Mouse (Mus musculus) CH12.LX (cell line): ENCODE results near the gene Mgll. TPM values are rescaled to one million over a fixed set of nuclear protein-coding genes. Genes with fewer than 3 reads are reported as not detected.

Experiments
- DNase-seq: peaks from one replicate; pipeline ENCODE4 v3.0.0-alpha.2; 2013; ENCODE audit errors: extremely low read depth
- H3K27ac ChIP-seq: 2 replicates; pipeline ENCODE4 v1.5.1; 2012; ENCODE audit warnings: low read depth, mild to moderate bottlenecking, control low read depth, moderate library complexity; ENCODE audit not compliant: insufficient read depth
- H3K27me3 ChIP-seq: replicated peaks from 2 replicates; pipeline ENCODE3; 2012; ENCODE audit warnings: inconsistent platforms
- H3K36me3 ChIP-seq, 2 experiments: replicated peaks in 1 of 2; 2 replicates each; pipeline versions ENCODE3 to v1.6.1; 2012; ENCODE audit warnings: inconsistent platforms in 1 of 2, low read length in 1 of 2, mild to moderate bottlenecking in 1 of 2, mixed read lengths in 1 of 2, moderate library complexity in 1 of 2; ENCODE audit not compliant: control insufficient read depth in 1 of 2, insufficient read depth in 1 of 2
- H3K4me1 ChIP-seq, 2 experiments: 2 replicates each; pipeline ENCODE4 v1.6.1; 2012; ENCODE audit warnings: inconsistent platforms in 1 of 2, moderate library complexity in 1 of 2; ENCODE audit not compliant: insufficient read depth in 2 of 2, control insufficient read depth in 1 of 2
- H3K4me2 ChIP-seq: 2 replicates; pipeline ENCODE4 v1.6.1; 2012; ENCODE audit warnings: low read depth, mild to moderate bottlenecking, control low read depth; ENCODE audit not compliant: poor library complexity, insufficient read depth, severe bottlenecking
- H3K4me3 ChIP-seq, 3 experiments: fragments of 150-350 bp in 1 of 3; sonication (generic) in 1 of 3; replicated peaks in 1 of 3; 2 replicates each; pipeline versions ENCODE3 to v1.5.1; 2011 to 2012; ENCODE audit warnings: low read depth in 2 of 3, low read length in 2 of 3, mild to moderate bottlenecking in 2 of 3, moderate library complexity in 2 of 3, control low read depth in 1 of 3, improper control_type of control experiment in 1 of 3, inconsistent platforms in 1 of 3, mixed read lengths in 1 of 3; ENCODE audit not compliant: poor library complexity in 1 of 3
- H3K79me2 ChIP-seq: replicated peaks from 2 replicates; pipeline ENCODE4 v1.6.1; 2012; ENCODE audit warnings: mild to moderate bottlenecking, moderate library complexity; ENCODE audit not compliant: control insufficient read depth, poor library complexity, insufficient read depth, severe bottlenecking; ENCODE audit errors: extremely low read depth
- H3K9ac ChIP-seq: 2 replicates; pipeline ENCODE4 v1.6.1; 2012; ENCODE audit warnings: low read depth, mild to moderate bottlenecking, control low read depth, moderate library complexity; ENCODE audit not compliant: insufficient read depth
- H3K9me3 ChIP-seq: replicated peaks from 2 replicates; pipeline ENCODE3; 2012; ENCODE audit warnings: low read length, inconsistent platforms, mixed read lengths
- HCFC1 ChIP-seq: IDR thresholded peaks from 2 replicates; pipeline ENCODE4 v1.6.1; 2012; ENCODE audit warnings: low read depth, mild to moderate bottlenecking, inconsistent platforms, low read length, improper control_type of control experiment
- IRF4 ChIP-seq: IDR thresholded peaks from 2 replicates; pipeline ENCODE4 v1.6.1; 2014; ENCODE audit warnings: low read depth, mild to moderate bottlenecking, inconsistent platforms, low read length, improper control_type of control experiment
- JUN ChIP-seq: IDR thresholded peaks from 2 replicates; pipeline ENCODE4 v1.6.1; 2011; ENCODE audit warnings: low read depth, mild to moderate bottlenecking, low read length, improper control_type of control experiment, moderate library complexity; ENCODE audit not compliant: insufficient read depth
- JUND ChIP-seq: conservative IDR thresholded peaks from 2 replicates; pipeline ENCODE4 v1.6.1; 2011; ENCODE audit warnings: low read depth, low read length, improper control_type of control experiment
- MAFK ChIP-seq: IDR thresholded peaks from 2 replicates; pipeline ENCODE4 v1.6.1; 2011; ENCODE audit warnings: low read length, improper control_type of control experiment; ENCODE audit not compliant: insufficient replicate concordance
- MAX ChIP-seq: IDR thresholded peaks from 2 replicates; pipeline ENCODE4 v1.6.1; 2011; ENCODE audit warnings: low read length, improper control_type of control experiment
- MAZ ChIP-seq: IDR thresholded peaks from 2 replicates; pipeline ENCODE4 v1.6.1; 2012; ENCODE audit warnings: low read depth, mild to moderate bottlenecking, inconsistent platforms, low read length, improper control_type of control experiment, moderate library complexity
- MEF2A ChIP-seq: IDR thresholded peaks from 2 replicates; pipeline ENCODE4 v1.6.1; 2014; ENCODE audit warnings: low read depth, mild to moderate bottlenecking, inconsistent platforms, low read length, improper control_type of control experiment, borderline replicate concordance
- MXI1 ChIP-seq: IDR thresholded peaks from 2 replicates; pipeline ENCODE4 v1.6.1; 2011; ENCODE audit warnings: mild to moderate bottlenecking, low read depth, low read length, improper control_type of control experiment
- MYC ChIP-seq: IDR thresholded peaks from 2 replicates; pipeline ENCODE4 v1.6.1; 2011; ENCODE audit warnings: low read depth, mild to moderate bottlenecking, improper control_type of control experiment, low read length
- NELFE ChIP-seq: IDR thresholded peaks from 2 replicates; pipeline ENCODE4 v1.6.1; 2011; ENCODE audit warnings: low read depth, low read length, improper control_type of control experiment
- NRF1 ChIP-seq: IDR thresholded peaks from 2 replicates; pipeline ENCODE4 v1.6.1; 2014; ENCODE audit warnings: low read depth, mild to moderate bottlenecking, inconsistent platforms, low read length, improper control_type of control experiment, moderate library complexity
- PAX5 ChIP-seq: IDR thresholded peaks from 2 replicates; pipeline ENCODE4 v1.6.1; 2012; ENCODE audit warnings: low read length, inconsistent platforms, mixed read lengths
- POLR2A ChIP-seq: IDR thresholded peaks from 2 replicates; pipeline ENCODE4 v1.6.1; 2011; ENCODE audit warnings: low read depth, mild to moderate bottlenecking, improper control_type of control experiment, low read length
- POLR2AphosphoS2 ChIP-seq: IDR thresholded peaks from 2 replicates; pipeline ENCODE4 v1.6.1; 2011; ENCODE audit warnings: low read depth, low read length, improper control_type of control experiment
- RAD21 ChIP-seq: IDR thresholded peaks from 2 replicates; pipeline ENCODE4 v1.6.1; 2011; ENCODE audit warnings: low read depth, mild to moderate bottlenecking, low read length, improper control_type of control experiment, moderate library complexity
- RCOR1 ChIP-seq: conservative IDR thresholded peaks from 2 replicates; pipeline ENCODE4 v1.6.1; 2012; ENCODE audit warnings: low read depth, mild to moderate bottlenecking, inconsistent platforms, low read length, improper control_type of control experiment
- SMC3 ChIP-seq: IDR thresholded peaks from 2 replicates; pipeline ENCODE4 v1.6.1; 2011; ENCODE audit warnings: low read depth, low read length, improper control_type of control experiment
- TBP ChIP-seq: conservative IDR thresholded peaks from 2 replicates; pipeline ENCODE4 v1.6.1; 2011; ENCODE audit warnings: low read depth, low read length, improper control_type of control experiment
- UBTF ChIP-seq: IDR thresholded peaks from 2 replicates; pipeline ENCODE4 v1.6.1; 2012; ENCODE audit warnings: low read depth, mild to moderate bottlenecking, inconsistent platforms, low read length, improper control_type of control experiment, moderate library complexity
- USF1 ChIP-seq: IDR thresholded peaks from 2 replicates; pipeline ENCODE4 v1.6.1; 2014; ENCODE audit warnings: low read depth, mild to moderate bottlenecking, inconsistent platforms, low read length, improper control_type of control experiment
- ZC3H11A ChIP-seq: IDR thresholded peaks from 2 replicates; pipeline ENCODE4 v1.6.1; 2012; ENCODE audit warnings: low read depth, mild to moderate bottlenecking, inconsistent platforms, low read length, improper control_type of control experiment
- ZKSCAN1 ChIP-seq: IDR thresholded peaks from 2 replicates; pipeline ENCODE4 v1.6.1; 2012; ENCODE audit warnings: low read depth, inconsistent platforms, low read length, improper control_type of control experiment, borderline replicate concordance
- ZNF384 ChIP-seq: IDR thresholded peaks from 2 replicates; pipeline ENCODE4 v1.6.1; 2012; ENCODE audit warnings: low read depth, low read length, improper control_type of control experiment, inconsistent platforms
- dilution Hi-C: fragments of 300-500 bp; cut with MboI; formaldehyde crosslinking; loops from 2 replicates; pipeline ENCODE4 v1.14.3; 2020; ENCODE audit warnings: low sequenced_read_pairs; ENCODE audit not compliant: extremely low pct_unique_long_range_greater_than_20kb, extremely low pct_ligation_motif_present
- in situ Hi-C: fragments of 300-500 bp; cut with MboI; formaldehyde crosslinking; loops from 3 replicates; pipeline ENCODE4 v1.14.3; 2019; ENCODE audit warnings: low sequenced_read_pairs, low pct_ligation_motif_present, low pct_unique_long_range_greater_than_20kb, mixed read lengths
- polyA plus RNA-seq: library from polyadenylated mRNA; unstranded; fragments of >175 nt; gene quantifications from 2 replicates; pipeline ENCODE4 v1.2.1, GENCODE M21; 2012; ENCODE audit warnings: low read depth; ENCODE audit not compliant: insufficient read length
- total RNA-seq, 2 experiments: library from RNA; depleted of rRNA; stranded (reverse); fragments of 300-350 nt in 1 of 2; fragments of >200 nt in 1 of 2; gene quantifications; 2 replicates each; pipeline ENCODE4 v1.2.3; 2012 to 2014

The Mgll gene
- total and polyA plus RNA-seq, 3 experiments = 60.8 to 81.1 (median 76.5) TPM

DNA sequence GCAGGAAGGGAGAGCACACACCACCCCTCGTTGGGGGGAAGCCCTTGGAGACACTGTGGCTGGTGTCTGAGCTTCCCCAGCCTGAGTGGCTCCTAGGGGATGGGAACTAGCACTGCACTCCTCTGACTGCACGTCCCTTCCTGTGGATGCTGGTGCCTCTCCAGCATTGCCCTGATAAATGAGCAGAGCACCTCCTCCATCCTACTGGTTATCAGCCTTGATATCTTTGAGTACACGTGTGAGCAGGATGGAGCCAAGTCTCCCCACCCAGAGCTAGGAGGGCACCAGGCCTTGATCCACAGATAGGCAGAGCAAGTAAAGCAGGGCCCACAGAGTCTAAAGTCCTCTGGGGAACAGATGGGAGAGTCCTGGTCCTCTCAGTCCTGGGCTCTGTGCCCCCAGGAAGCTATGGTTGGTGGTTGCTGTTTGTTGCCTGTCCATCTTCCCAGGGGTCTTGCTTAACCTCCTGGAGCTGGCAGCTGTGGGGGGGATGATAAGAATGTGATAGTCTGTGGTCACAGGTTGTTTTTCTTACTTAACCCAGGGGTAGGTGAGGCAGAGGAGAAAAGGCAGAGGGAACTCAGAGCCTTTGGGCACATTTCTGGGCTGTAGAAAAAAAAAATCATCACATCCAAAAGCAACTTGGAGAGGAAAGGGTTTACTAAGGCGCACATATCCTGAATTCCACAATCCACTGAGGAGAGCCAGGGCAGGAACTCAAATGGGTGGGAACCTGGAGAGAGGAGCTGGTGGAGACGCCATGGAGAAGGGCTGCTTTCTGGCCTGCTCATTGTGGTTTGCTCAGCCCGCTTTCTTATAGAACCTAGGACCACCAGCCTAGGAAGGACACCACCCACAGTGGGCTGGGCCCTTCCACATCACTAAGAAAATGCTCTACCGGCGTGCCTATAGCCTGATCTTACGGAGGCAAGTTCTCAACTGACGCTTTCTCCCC, 34.6 kb downstream of the Mgll start:
- TF ChIP-seq SMC3 (no peak), POLR2AphosphoS2 (no peak), MXI1 (no peak), MYC (no peak), UBTF (no peak), JUND (no peak), USF1 (no peak), MAX (no peak), IRF4 (no peak), NRF1 (no peak), NELFE (no peak), MAZ (no peak), TBP (no peak), PAX5 (no peak), ZNF384 (no peak), HCFC1 (no peak)
- Histone ChIP-seq H3K27me3 (no peaks in the 10 kb centered on the region), H3K4me1 (peaks cover 55 to 97% of the 10 kb centered on the region in 2 experiments), H3K36me3 (peaks cover 24 to 86% of the 10 kb centered on the region in 2 experiments), H3K4me3 (peak overlapping the region in 1 of 3 experiments; percentile 15), H3K9ac (no peak overlapping the region), H3K27ac (peak overlapping the region; percentile 88), H3K79me2 (peaks cover 83% of the 10 kb centered on the region), H3K9me3 (no peaks in the 10 kb centered on the region), H3K4me2 (0 out of 2 replicates have a peak overlapping the region, but pooled peaks have one; percentile 69)
- DNase-seq = no peak
- dilution Hi-C loops = no loop called here
- in situ Hi-C loops = no loop called here

DNA sequence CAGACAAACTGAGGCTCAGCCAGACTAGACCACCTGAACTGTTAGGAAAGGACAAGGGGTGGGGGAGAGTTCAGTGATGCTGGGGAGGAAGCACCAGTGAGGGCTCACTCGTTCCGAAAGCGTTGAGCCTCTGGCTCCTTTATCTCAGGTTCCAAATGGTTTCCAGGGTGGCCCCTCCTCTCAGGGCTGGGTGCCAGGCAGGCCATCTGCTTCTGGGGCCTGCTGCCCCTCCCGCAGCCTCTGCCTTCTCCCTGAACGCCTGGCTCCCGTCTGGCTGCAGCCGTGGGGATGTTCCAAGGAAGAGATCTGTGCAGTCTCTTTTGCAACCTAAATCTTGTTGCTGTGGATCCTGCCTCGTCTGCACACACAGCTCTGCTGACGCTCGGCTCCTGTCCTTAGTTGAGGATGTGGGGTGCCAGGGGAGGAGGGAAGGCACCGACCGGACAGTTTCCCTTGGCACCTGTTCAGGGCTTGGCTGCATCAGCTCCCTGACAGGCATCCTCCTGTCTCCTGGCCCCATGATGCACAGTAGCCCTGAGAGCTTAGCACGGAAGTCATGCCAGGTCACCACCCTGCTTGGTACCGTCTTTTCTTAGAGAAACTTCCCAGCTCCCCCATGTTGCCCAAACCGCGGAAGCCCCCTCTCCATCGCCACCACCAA, 35.7 kb downstream of the Mgll start:
- no peaks in the 10 kb centered on the region for H3K27me3 ChIP-seq
- peak overlapping the region; percentile 61 for H3K27ac ChIP-seq
- no peaks in the 10 kb centered on the region for H3K9me3 ChIP-seq
- H3K36me3 ChIP-seq = peaks cover 33 to 89% of the 10 kb centered on the region in 2 experiments
- no peak for DNase-seq
- no peak overlapping the region for H3K9ac ChIP-seq
- in situ Hi-C loops (no loop called here), dilution Hi-C loops (no loop called here)
- peaks cover 75% of the 10 kb centered on the region for H3K79me2 ChIP-seq
- no peak overlapping the region for H3K4me2 ChIP-seq
- TF ChIP-seq ZC3H11A = no peak
- TF ChIP-seq TBP = no peak
- no peak for TF ChIP-seq POLR2A
- TF ChIP-seq ZKSCAN1 = no peak
- TF ChIP-seq HCFC1 = no peak
- TF ChIP-seq MAFK = no peak
- no peak for TF ChIP-seq PAX5
- no peak for TF ChIP-seq RCOR1
- TF ChIP-seq RAD21 = no peak
- no peak for TF ChIP-seq IRF4
- no peak for TF ChIP-seq JUN
- TF ChIP-seq MEF2A = no peak
- H3K4me1 ChIP-seq = peaks cover 55 to 89% of the 10 kb centered on the region in 2 experiments
- no peak overlapping the region for H3K4me3 ChIP-seq
